Mouse (Mus musculus) natural killer cell, adult 2 months (primary cell): Measurements from ENCODE around the gene Csn2.

Experiments
- DNase-seq, 2 experiments: peaks; one replicate each; pipeline ENCODE4 v3.0.0; 2022; ENCODE audit warnings: low spot score in 2 of 2

The Csn2 gene

GRCm38 (mm10) chr5:87699530-87699929, at the start of gene Csn2:
Gene Csn2, minus strand, starts transcription at chr5:87699630.
- DNase-seq: no peak

- no peak for DNase-seq
These were observed 35.4 kb upstream of the Csn2 start for GRCm38 (mm10) chr5:87734821-87735220.

- no peak for DNase-seq
These were observed 6.5 kb upstream of the Csn2 start for GRCm38 (mm10) chr5:87705891-87706290.

GRCm38 (mm10) chr5:87665908-87666307, 33.5 kb downstream of the Csn2 start, which contains the start of gene Csn1s1:
Gene Csn1s1, plus strand, starts transcription at chr5:87666208.
- DNase-seq: no peak

- no peak for DNase-seq
These were observed 56.6 kb downstream of the Csn2 start for GRCm38 (mm10) chr5:87642787-87643186.
